Comparison of ENCODE assay signal across 8 mouse cellular contexts in the genomic region with DNA sequence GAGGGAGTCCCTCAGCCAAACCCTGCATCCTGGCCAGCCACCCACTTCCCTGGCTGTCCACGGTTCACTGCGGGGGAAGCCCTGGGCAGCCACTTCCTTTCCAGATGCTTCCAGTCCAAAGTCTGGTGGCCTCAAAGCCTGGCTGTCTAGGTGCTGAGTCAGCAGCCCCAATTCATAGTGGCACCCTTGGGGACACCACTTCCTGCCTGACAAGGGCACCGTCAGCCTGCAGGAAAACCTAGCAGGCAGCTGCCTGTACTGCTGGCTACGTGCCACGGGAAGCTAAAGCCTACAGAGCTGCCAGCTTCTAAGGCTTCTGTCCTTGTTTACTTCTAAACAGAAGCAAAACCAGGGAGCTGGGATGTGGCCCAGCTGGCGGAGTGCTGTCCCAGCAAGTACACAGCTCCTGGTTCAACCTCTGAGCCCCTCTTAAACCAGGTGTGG. TPM values are rescaled to one million over a fixed set of nuclear protein-coding genes. Genes with fewer than 3 reads are reported as not detected.
DNase-seq lines count a peak whose midpoint lies in the region; ATAC-seq and TF ChIP-seq lines count a peak whose summit lies in the region.

No protein-coding gene starts in this region.

- TF ChIP-seq CTCF in kidney, postnatal 0 days (IDR thresholded peaks at IDR 0.05; ENCODE audit: low read depth): no peak
- no peak for TF ChIP-seq CTCF in liver, adult 2 months (IDR thresholded peaks at IDR 0.05; ENCODE audit: low read depth, low read length)

- DNase-seq in retina, postnatal 1 day: peak; percentile 66
- DNase-seq in retina, embryonic 14.5 days (ENCODE audit: low spot score): no peak
- DNase-seq in kidney, postnatal 0 days (ENCODE audit: low spot score): peak; percentile 70
- peak; percentile 75 for DNase-seq in liver, adult 2 months (ENCODE audit: extremely low read depth, low read depth, low spot score)
- DNase-seq in naive thymus-derived CD4-positive, alpha-beta T cell, adult 2 months (ENCODE audit: low read depth): peak; percentile 54
- peak; percentile 36 for DNase-seq in testis, postnatal 14 days (ENCODE audit: low spot score)

- peaks cover 24% of the 10 kb centered on the region for H3K36me3 ChIP-seq in embryonic facial prominence, embryonic 15.5 days
- H3K36me3 ChIP-seq in heart, embryonic 13.5 days: peaks cover 22% of the 10 kb centered on the region
- H3K36me3 ChIP-seq in kidney, postnatal 0 days (ENCODE audit: insufficient read depth, low read length): no peaks in the 10 kb centered on the region
- H3K36me3 ChIP-seq in liver, adult 2 months (ENCODE audit: control insufficient read depth, insufficient read depth, low read length): no peaks in the 10 kb centered on the region

- WGBS in embryonic facial prominence, embryonic 15.5 days: 26% methylated on average over 6 of the region's 6 CpGs
- WGBS in heart, embryonic 13.5 days: 33% methylated on average over 6 of the region's 6 CpGs
- 33% methylated on average over 6 of the region's 6 CpGs for WGBS in kidney, postnatal 0 days
- WGBS in liver, adult 2 months: 1% methylated on average over 6 of the region's 6 CpGs

- H3K9me3 ChIP-seq in embryonic facial prominence, embryonic 15.5 days (replicated peaks): no peaks in the 10 kb centered on the region
- H3K9me3 ChIP-seq in heart, embryonic 13.5 days: no peaks in the 10 kb centered on the region
- H3K9me3 ChIP-seq in kidney, postnatal 0 days (replicated peaks; ENCODE audit: low read length): no peaks in the 10 kb centered on the region

- peak; percentile 47; the same call in 1 of the 2 replicates for ATAC-seq in embryonic facial prominence, embryonic 15.5 days (ENCODE audit: insufficient number of reproducible peaks, low FRiP score, low TSS enrichment, low read depth)
- ATAC-seq in heart, embryonic 13.5 days (ENCODE audit: extremely low read depth, insufficient number of reproducible peaks, low FRiP score, low TSS enrichment): no peak
- ATAC-seq in kidney, postnatal 0 days (replicated peaks; ENCODE audit: low FRiP score, low read depth): peak; percentile 72

- peak overlapping the region; percentile 44 for H3K27ac ChIP-seq in embryonic facial prominence, embryonic 15.5 days (replicated peaks)
- H3K27ac ChIP-seq in heart, embryonic 13.5 days (replicated peaks): peak overlapping the region; percentile 71
- peak overlapping the region; percentile 32 for H3K27ac ChIP-seq in kidney, postnatal 0 days
- H3K27ac ChIP-seq in liver, adult 2 months (replicated peaks; ENCODE audit: insufficient read depth, low read depth, low read length): peak overlapping the region; percentile 49

- H3K4me1 ChIP-seq in embryonic facial prominence, embryonic 15.5 days: peaks cover 26% of the 10 kb centered on the region
- H3K4me1 ChIP-seq in heart, embryonic 13.5 days: peaks cover 35% of the 10 kb centered on the region
- H3K4me1 ChIP-seq in kidney, postnatal 0 days (replicated peaks; ENCODE audit: insufficient read depth, low read length): no peaks in the 10 kb centered on the region
- H3K4me1 ChIP-seq in liver, adult 2 months (ENCODE audit: control insufficient read depth, insufficient read depth, low read length): peaks cover 3% of the 10 kb centered on the region

- H3K4me3 ChIP-seq in embryonic facial prominence, embryonic 15.5 days (replicated peaks): no peak overlapping the region
- H3K4me3 ChIP-seq in heart, embryonic 13.5 days: no peak overlapping the region
- H3K4me3 ChIP-seq in kidney, postnatal 0 days (replicated peaks; ENCODE audit: low read depth, low read length): no peak overlapping the region
- H3K4me3 ChIP-seq in liver, adult 2 months (ENCODE audit: insufficient read depth, low read depth, low read length): no peak overlapping the region

- H3K9ac ChIP-seq in embryonic facial prominence, embryonic 15.5 days: no peak overlapping the region
- H3K9ac ChIP-seq in heart, embryonic 13.5 days: peak overlapping the region; percentile 59
- H3K9ac ChIP-seq in kidney, postnatal 0 days (ENCODE audit: low read depth, low read length): no peak overlapping the region
- H3K9ac ChIP-seq in liver, adult 2 months (ENCODE audit: low read depth, low read length): peak overlapping the region; percentile 34; the same call in 1 of the 2 replicates

- no peak for TF ChIP-seq POLR2A in liver, adult 2 months (IDR thresholded peaks at IDR 0.05; ENCODE audit: extremely low read depth, insufficient read depth, low read length)

- no peak overlapping the region for H3K4me2 ChIP-seq in embryonic facial prominence, embryonic 15.5 days (replicated peaks)
- no peak overlapping the region for H3K4me2 ChIP-seq in heart, embryonic 13.5 days
- no peak overlapping the region for H3K4me2 ChIP-seq in kidney, postnatal 0 days (ENCODE audit: low read length)

- H3K79me2 ChIP-seq in liver, adult 2 months (ENCODE audit: control insufficient read depth, insufficient read depth, low read length): no peaks in the 10 kb centered on the region

- H3K27me3 ChIP-seq in embryonic facial prominence, embryonic 15.5 days: no peaks in the 10 kb centered on the region
- no peaks in the 10 kb centered on the region for H3K27me3 ChIP-seq in heart, embryonic 13.5 days (replicated peaks)
- no peaks in the 10 kb centered on the region for H3K27me3 ChIP-seq in kidney, postnatal 0 days (ENCODE audit: insufficient read depth, low read length)
- no peaks in the 10 kb centered on the region for H3K27me3 ChIP-seq in liver, adult 2 months (ENCODE audit: control insufficient read depth, insufficient read depth, low read length)

RNA-seq across cellular contexts. Expression of a gene that starts 13.3 kb away (rescaled TPM):
- polyA plus RNA-seq in embryonic facial prominence, embryonic 15.5 days (2015; fragmentation: Nextera tagmentation; extraction: Ambion mirVana): 53.6 and 55.8 TPM in 2 replicates
- 32.1 and 34.1 TPM in 2 replicates for polyA plus RNA-seq in heart, embryonic 13.5 days (2015; fragmentation: Nextera tagmentation; extraction: Ambion mirVana)
- 23.9 and 27.9 TPM in 2 replicates for polyA plus RNA-seq in kidney, postnatal 0 days (2015; fragmentation: Nextera tagmentation; extraction: Ambion mirVana)
- total RNA-seq in liver, adult 2 months (2014; rRNA removed): 1.3 and 1.5 TPM in 2 replicates
- 2.8 and 4.5 TPM in 2 replicates for polyA plus RNA-seq in liver, adult 2 months (2012; rRNA removed)

RNA-seq across cellular contexts. Expression of a gene that starts 40.1 kb away (rescaled TPM):
- polyA plus RNA-seq in embryonic facial prominence, embryonic 15.5 days (2015; fragmentation: Nextera tagmentation; extraction: Ambion mirVana): 123 and 127 TPM in 2 replicates
- polyA plus RNA-seq in heart, embryonic 13.5 days (2015; fragmentation: Nextera tagmentation; extraction: Ambion mirVana): 119 and 124 TPM in 2 replicates
- polyA plus RNA-seq in kidney, postnatal 0 days (2015; fragmentation: Nextera tagmentation; extraction: Ambion mirVana): 168 and 169 TPM in 2 replicates
- 55.6 and 65.2 TPM in 2 replicates for total RNA-seq in liver, adult 2 months (2014; rRNA removed)
- 115 and 141 TPM in 2 replicates for polyA plus RNA-seq in liver, adult 2 months (2012; rRNA removed)

RNA-seq across cellular contexts. Expression of a gene that starts 53.5 kb away (rescaled TPM):
- 3.7 and 4.6 TPM in 2 replicates for polyA plus RNA-seq in embryonic facial prominence, embryonic 15.5 days (2015; fragmentation: Nextera tagmentation; extraction: Ambion mirVana)
- polyA plus RNA-seq in heart, embryonic 13.5 days (2015; fragmentation: Nextera tagmentation; extraction: Ambion mirVana): 0.74 and 1.1 TPM in 2 replicates
- polyA plus RNA-seq in kidney, postnatal 0 days (2015; fragmentation: Nextera tagmentation; extraction: Ambion mirVana): 0.89 and 1.4 TPM in 2 replicates
- 0.07 and 0.09 TPM in 2 replicates for total RNA-seq in liver, adult 2 months (2014; rRNA removed)
- 0.10 TPM in 1 of 2 replicates, not detected in the other for polyA plus RNA-seq in liver, adult 2 months (2012; rRNA removed)

Comparison
In these comparisons a context has a peak if more than half of its experiments do, and no peak if none do; other contexts are left out.
1. H3K9ac ChIP-seq: peak in heart, embryonic 13.5 days (single experiment) and liver, adult 2 months (single experiment); none in embryonic facial prominence, embryonic 15.5 days (single experiment) and kidney, postnatal 0 days (single experiment).
2. Peak in every context shown above with its lines, with median percentiles within 50 percentile points of each other: H3K27ac ChIP-seq.